Mouse (Mus musculus) CH12.LX (cell line): Measurements from ENCODE around the gene Lrmda. TPM values are rescaled to one million over a fixed set of nuclear protein-coding genes. Genes with fewer than 3 reads are reported as not detected.

Experiments used
- DNase-seq: peaks from one replicate; pipeline ENCODE4 v3.0.0-alpha.2; 2013; ENCODE audit errors: extremely low read depth
- H3K27ac ChIP-seq: 2 replicates; pipeline ENCODE4 v1.5.1; 2012; ENCODE audit warnings: low read depth, mild to moderate bottlenecking, control low read depth, moderate library complexity; ENCODE audit not compliant: insufficient read depth
- H3K27me3 ChIP-seq: replicated peaks from 2 replicates; pipeline ENCODE3; 2012; ENCODE audit warnings: inconsistent platforms
- H3K36me3 ChIP-seq, 2 experiments: replicated peaks in 1 of 2; 2 replicates each; pipeline versions ENCODE3 to v1.6.1; 2012; ENCODE audit warnings: inconsistent platforms in 1 of 2, low read length in 1 of 2, mild to moderate bottlenecking in 1 of 2, mixed read lengths in 1 of 2, moderate library complexity in 1 of 2; ENCODE audit not compliant: control insufficient read depth in 1 of 2, insufficient read depth in 1 of 2
- H3K4me1 ChIP-seq, 2 experiments: 2 replicates each; pipeline ENCODE4 v1.6.1; 2012; ENCODE audit warnings: inconsistent platforms in 1 of 2, moderate library complexity in 1 of 2; ENCODE audit not compliant: insufficient read depth in 2 of 2, control insufficient read depth in 1 of 2
- H3K4me2 ChIP-seq: 2 replicates; pipeline ENCODE4 v1.6.1; 2012; ENCODE audit warnings: low read depth, mild to moderate bottlenecking, control low read depth; ENCODE audit not compliant: poor library complexity, insufficient read depth, severe bottlenecking
- H3K4me3 ChIP-seq, 3 experiments: fragments of 150-350 bp in 1 of 3; sonication (generic) in 1 of 3; replicated peaks in 1 of 3; 2 replicates each; pipeline versions ENCODE3 to v1.5.1; 2011 to 2012; ENCODE audit warnings: low read depth in 2 of 3, low read length in 2 of 3, mild to moderate bottlenecking in 2 of 3, moderate library complexity in 2 of 3, control low read depth in 1 of 3, improper control_type of control experiment in 1 of 3, inconsistent platforms in 1 of 3, mixed read lengths in 1 of 3; ENCODE audit not compliant: poor library complexity in 1 of 3
- H3K79me2 ChIP-seq: replicated peaks from 2 replicates; pipeline ENCODE4 v1.6.1; 2012; ENCODE audit warnings: mild to moderate bottlenecking, moderate library complexity; ENCODE audit not compliant: control insufficient read depth, poor library complexity, insufficient read depth, severe bottlenecking; ENCODE audit errors: extremely low read depth
- H3K9ac ChIP-seq: 2 replicates; pipeline ENCODE4 v1.6.1; 2012; ENCODE audit warnings: low read depth, mild to moderate bottlenecking, control low read depth, moderate library complexity; ENCODE audit not compliant: insufficient read depth
- H3K9me3 ChIP-seq: replicated peaks from 2 replicates; pipeline ENCODE3; 2012; ENCODE audit warnings: low read length, inconsistent platforms, mixed read lengths
- BHLHE40 ChIP-seq: IDR thresholded peaks from 2 replicates; pipeline ENCODE4 v1.6.1; 2011; ENCODE audit warnings: mild to moderate bottlenecking, low read depth, low read length, improper control_type of control experiment
- E2F4 ChIP-seq: IDR thresholded peaks from 2 replicates; pipeline ENCODE4 v1.6.1; 2011; ENCODE audit warnings: low read depth, low read length, improper control_type of control experiment; ENCODE audit not compliant: insufficient replicate concordance
- ELF1 ChIP-seq: IDR thresholded peaks from 2 replicates; pipeline ENCODE4 v1.6.1; 2014; ENCODE audit warnings: low read depth, mild to moderate bottlenecking, inconsistent platforms, low read length, improper control_type of control experiment
- ETS1 ChIP-seq: conservative IDR thresholded peaks from 2 replicates; pipeline ENCODE4 v1.6.1; 2012; ENCODE audit warnings: low read depth, mild to moderate bottlenecking, inconsistent platforms, low read length, improper control_type of control experiment, moderate library complexity
- JUND ChIP-seq: conservative IDR thresholded peaks from 2 replicates; pipeline ENCODE4 v1.6.1; 2011; ENCODE audit warnings: low read depth, low read length, improper control_type of control experiment
- KAT2A ChIP-seq: IDR thresholded peaks from 2 replicates; pipeline ENCODE4 v1.6.1; 2012; ENCODE audit warnings: low read length, improper control_type of control experiment, inconsistent platforms; ENCODE audit not compliant: insufficient replicate concordance
- MAX ChIP-seq: IDR thresholded peaks from 2 replicates; pipeline ENCODE4 v1.6.1; 2011; ENCODE audit warnings: low read length, improper control_type of control experiment
- NELFE ChIP-seq: IDR thresholded peaks from 2 replicates; pipeline ENCODE4 v1.6.1; 2011; ENCODE audit warnings: low read depth, low read length, improper control_type of control experiment
- NRF1 ChIP-seq: IDR thresholded peaks from 2 replicates; pipeline ENCODE4 v1.6.1; 2014; ENCODE audit warnings: low read depth, mild to moderate bottlenecking, inconsistent platforms, low read length, improper control_type of control experiment, moderate library complexity
- PAX5 ChIP-seq: IDR thresholded peaks from 2 replicates; pipeline ENCODE4 v1.6.1; 2012; ENCODE audit warnings: low read length, inconsistent platforms, mixed read lengths
- POLR2A ChIP-seq: IDR thresholded peaks from 2 replicates; pipeline ENCODE4 v1.6.1; 2011; ENCODE audit warnings: low read depth, mild to moderate bottlenecking, improper control_type of control experiment, low read length
- POLR2AphosphoS2 ChIP-seq: IDR thresholded peaks from 2 replicates; pipeline ENCODE4 v1.6.1; 2011; ENCODE audit warnings: low read depth, low read length, improper control_type of control experiment
- TBP ChIP-seq: conservative IDR thresholded peaks from 2 replicates; pipeline ENCODE4 v1.6.1; 2011; ENCODE audit warnings: low read depth, low read length, improper control_type of control experiment
- TCF12 ChIP-seq: IDR thresholded peaks from 2 replicates; pipeline ENCODE4 v1.6.1; 2014; ENCODE audit warnings: low read depth, mild to moderate bottlenecking, inconsistent platforms, low read length, improper control_type of control experiment
- UBTF ChIP-seq: IDR thresholded peaks from 2 replicates; pipeline ENCODE4 v1.6.1; 2012; ENCODE audit warnings: low read depth, mild to moderate bottlenecking, inconsistent platforms, low read length, improper control_type of control experiment, moderate library complexity
- ZC3H11A ChIP-seq: IDR thresholded peaks from 2 replicates; pipeline ENCODE4 v1.6.1; 2012; ENCODE audit warnings: low read depth, mild to moderate bottlenecking, inconsistent platforms, low read length, improper control_type of control experiment
- ZKSCAN1 ChIP-seq: IDR thresholded peaks from 2 replicates; pipeline ENCODE4 v1.6.1; 2012; ENCODE audit warnings: low read depth, inconsistent platforms, low read length, improper control_type of control experiment, borderline replicate concordance
- ZNF384 ChIP-seq: IDR thresholded peaks from 2 replicates; pipeline ENCODE4 v1.6.1; 2012; ENCODE audit warnings: low read depth, low read length, improper control_type of control experiment, inconsistent platforms
- dilution Hi-C: fragments of 300-500 bp; cut with MboI; formaldehyde crosslinking; loops from 2 replicates; pipeline ENCODE4 v1.14.3; 2020; ENCODE audit warnings: low sequenced_read_pairs; ENCODE audit not compliant: extremely low pct_unique_long_range_greater_than_20kb, extremely low pct_ligation_motif_present
- in situ Hi-C: fragments of 300-500 bp; cut with MboI; formaldehyde crosslinking; loops from 3 replicates; pipeline ENCODE4 v1.14.3; 2019; ENCODE audit warnings: low sequenced_read_pairs, low pct_ligation_motif_present, low pct_unique_long_range_greater_than_20kb, mixed read lengths
- polyA plus RNA-seq: library from polyadenylated mRNA; unstranded; fragments of >175 nt; gene quantifications from 2 replicates; pipeline ENCODE4 v1.2.1, GENCODE M21; 2012; ENCODE audit warnings: low read depth; ENCODE audit not compliant: insufficient read length
- total RNA-seq, 2 experiments: library from RNA; depleted of rRNA; stranded (reverse); fragments of 300-350 nt in 1 of 2; fragments of >200 nt in 1 of 2; gene quantifications; 2 replicates each; pipeline ENCODE4 v1.2.3; 2012 to 2014

The Lrmda gene
- total and polyA plus RNA-seq, 3 experiments: 0.89 to 3.7 (median 1.9) TPM

GRCm38 (mm10) chr14:22114651-22115351, 95.3 kb downstream of the Lrmda start:
- no peaks in the 10 kb centered on the region for H3K9me3 ChIP-seq
- in situ Hi-C loops: no loop called here
- H3K9ac ChIP-seq: no peak overlapping the region
- no peak for DNase-seq
- H3K79me2 ChIP-seq: no peaks in the 10 kb centered on the region
- dilution Hi-C loops: no loop called here
- TF ChIP-seq KAT2A: no peak
- TF ChIP-seq ZNF384: no peak
- H3K27me3 ChIP-seq: no peaks in the 10 kb centered on the region
- no peak overlapping the region for H3K27ac ChIP-seq
- no peaks in the 10 kb centered on the region for H3K4me1 ChIP-seq
- no peak overlapping the region for H3K4me2 ChIP-seq
- H3K4me3 ChIP-seq: no peak overlapping the region
- H3K36me3 ChIP-seq: no peaks in the 10 kb centered on the region

GRCm38 (mm10) chr14:22118096-22118495, 98.6 kb downstream of the Lrmda start:
- dilution Hi-C loops: no loop called here
- Histone ChIP-seq H3K4me2 (no peak overlapping the region), H3K4me1 (no peaks in the 10 kb centered on the region)

GRCm38 (mm10) chr14:22118512-22118911, 99.0 kb downstream of the Lrmda start:
- in situ Hi-C loops: no loop called here
- dilution Hi-C loops: no loop called here
- Histone ChIP-seq H3K4me2 (no peak overlapping the region), H3K79me2 (no peaks in the 10 kb centered on the region), H3K9me3 (no peaks in the 10 kb centered on the region)
- no peak for TF ChIP-seq JUND
- TF ChIP-seq NELFE: no peak
- TF ChIP-seq BHLHE40: no peak
- no peak for TF ChIP-seq UBTF
- TF ChIP-seq ELF1: no peak
- TF ChIP-seq PAX5: no peak
- TF ChIP-seq MAX: no peak
- TF ChIP-seq NRF1: no peak
- TF ChIP-seq POLR2A: no peak
- TF ChIP-seq TCF12: no peak
- no peak for TF ChIP-seq TBP
- no peak for TF ChIP-seq E2F4
- TF ChIP-seq, all 38 proteins: peak for 0
- no peak for DNase-seq
- Histone ChIP-seq H3K4me3 (no peak overlapping the region), H3K36me3 (no peaks in the 10 kb centered on the region), H3K4me1 (no peaks in the 10 kb centered on the region), H3K27me3 (no peaks in the 10 kb centered on the region), H3K9ac (no peak overlapping the region), H3K27ac (no peak overlapping the region)

More at GRCm38 (mm10) chr14:22118096-22118495, 98.6 kb downstream of the Lrmda start:
- Histone ChIP-seq H3K4me3 (no peak overlapping the region), H3K9ac (no peak overlapping the region), H3K79me2 (no peaks in the 10 kb centered on the region), H3K27me3 (no peaks in the 10 kb centered on the region), H3K36me3 (no peaks in the 10 kb centered on the region), H3K27ac (no peak overlapping the region), H3K9me3 (no peaks in the 10 kb centered on the region)
- in situ Hi-C loops: no loop called here
- no peak for DNase-seq
- no peak for TF ChIP-seq ZKSCAN1
- no peak for TF ChIP-seq ZC3H11A
- TF ChIP-seq ZNF384: no peak
- no peak for TF ChIP-seq ETS1
- no peak for TF ChIP-seq POLR2AphosphoS2
